Mouse (Mus musculus): Measurements from ENCODE around the gene Rcor3. TPM values are rescaled to one million over a fixed set of nuclear protein-coding genes. Genes with fewer than 3 reads are reported as not detected.

Rcor3 gene
- polyA plus RNA-seq, 1 experiment from 2014 or later, result 25.9 TPM

GRCm38 (mm10) chr1:192091806-192092772 lies 45.8 kb downstream of the Rcor3 start, which contains the start of gene Traf5:
TSS of gene Traf5 (minus strand) at chr1:192092559.
- Histone ChIP-seq H3K9me3 (no peaks in the 10 kb centered on the region), H3K9ac (replicated peaks) (peak within 1 kb of the TSS; percentile 67), H3K27me3 (peaks cover 33% of the 10 kb centered on the region), H3K36me3 (no peaks in the 10 kb centered on the region), H3K4me1 (replicated peaks) (peaks cover 9% of the 10 kb centered on the region), H3K4me2 (replicated peaks) (peak within 1 kb of the TSS; percentile 94), H3K4me3 (replicated peaks) (peak within 1 kb of the TSS; percentile 56), H3K27ac (no peak within 1 kb of the TSS)
- peak; percentile 96 for ATAC-seq
- 3% methylated on average over 63 of the region's 63 CpGs for WGBS

GRCm38 (mm10) chr1:192090689-192091567 lies 46.9 kb downstream of the Rcor3 start:
- Histone ChIP-seq H3K27ac (no peak overlapping the region), H3K9ac (replicated peaks) (no peak overlapping the region), H3K4me3 (replicated peaks) (no peak overlapping the region), H3K4me2 (replicated peaks) (0 out of 2 replicates have a peak overlapping the region, but pooled peaks have one; percentile 11), H3K36me3 (no peaks in the 10 kb centered on the region), H3K4me1 (replicated peaks) (peaks cover 9% of the 10 kb centered on the region), H3K9me3 (no peaks in the 10 kb centered on the region), H3K27me3 (peaks cover 33% of the 10 kb centered on the region)
- WGBS, result 84% methylated on average over 11 of the region's 11 CpGs
- ATAC-seq, result no peak

GRCm38 (mm10) chr1:192090281-192090680 lies 47.6 kb downstream of the Rcor3 start:
- Histone ChIP-seq H3K4me1 (replicated peaks) (peaks cover 9% of the 10 kb centered on the region), H3K27me3 (peaks cover 33% of the 10 kb centered on the region), H3K27ac (no peak overlapping the region), H3K36me3 (no peaks in the 10 kb centered on the region), H3K4me2 (replicated peaks) (no peak overlapping the region), H3K4me3 (replicated peaks) (no peak overlapping the region), H3K9ac (replicated peaks) (no peak overlapping the region), H3K9me3 (no peaks in the 10 kb centered on the region)
- no peak for ATAC-seq
- WGBS, result 83% methylated on average over 3 of the region's 3 CpGs

- Histone ChIP-seq H3K4me3 (replicated peaks) (no peak overlapping the region), H3K4me2 (replicated peaks) (no peak overlapping the region), H3K4me1 (replicated peaks) (peaks cover 9% of the 10 kb centered on the region), H3K27ac (no peak overlapping the region), H3K27me3 (peaks cover 33% of the 10 kb centered on the region), H3K9me3 (no peaks in the 10 kb centered on the region), H3K36me3 (no peaks in the 10 kb centered on the region), H3K9ac (replicated peaks) (no peak overlapping the region)
- 61% methylated on average over 9 of the region's 9 CpGs for WGBS
- ATAC-seq, result no peak
Measured at GRCm38 (mm10) chr1:192089208-192090166, 48.4 kb downstream of the Rcor3 start.

GRCm38 (mm10) chr1:192088011-192088410 lies 49.9 kb downstream of the Rcor3 start:
- H3K4me1 ChIP-seq (replicated peaks), result peaks cover 9% of the 10 kb centered on the region
- 74% methylated on average over 4 of the region's 4 CpGs for WGBS
- no peak overlapping the region for H3K4me2 ChIP-seq (replicated peaks)
- no peaks in the 10 kb centered on the region for H3K9me3 ChIP-seq
- no peak for ATAC-seq
- no peak overlapping the region for H3K4me3 ChIP-seq (replicated peaks)
- no peaks in the 10 kb centered on the region for H3K36me3 ChIP-seq
- H3K27me3 ChIP-seq, result peaks cover 28% of the 10 kb centered on the region
- no peak overlapping the region for H3K27ac ChIP-seq
- H3K9ac ChIP-seq (replicated peaks), result no peak overlapping the region

GRCm38 (mm10) chr1:192087098-192087497 lies 50.8 kb downstream of the Rcor3 start:
- no peak for ATAC-seq
- H3K4me3 ChIP-seq (replicated peaks), result no peak overlapping the region
- no peak overlapping the region for H3K4me2 ChIP-seq (replicated peaks)
- no peaks in the 10 kb centered on the region for H3K9me3 ChIP-seq
- peaks cover 6% of the 10 kb centered on the region for H3K4me1 ChIP-seq (replicated peaks)
- peaks cover 28% of the 10 kb centered on the region for H3K27me3 ChIP-seq
- H3K9ac ChIP-seq (replicated peaks), result no peak overlapping the region
- H3K27ac ChIP-seq, result no peak overlapping the region
- 76% methylated on average over 4 of the region's 4 CpGs for WGBS
- H3K36me3 ChIP-seq, result no peaks in the 10 kb centered on the region

GRCm38 (mm10) chr1:192086279-192087037 lies 51.4 kb downstream of the Rcor3 start:
- Histone ChIP-seq H3K9ac (replicated peaks) (no peak overlapping the region), H3K27ac (no peak overlapping the region), H3K4me1 (replicated peaks) (no peaks in the 10 kb centered on the region), H3K4me3 (replicated peaks) (no peak overlapping the region), H3K9me3 (no peaks in the 10 kb centered on the region), H3K27me3 (peaks cover 22% of the 10 kb centered on the region), H3K4me2 (replicated peaks) (no peak overlapping the region), H3K36me3 (no peaks in the 10 kb centered on the region)
- no peak for ATAC-seq
- 88% methylated on average over 12 of the region's 12 CpGs for WGBS

GRCm38 (mm10) chr1:192085218-192085617 lies 52.6 kb downstream of the Rcor3 start:
- Histone ChIP-seq H3K4me2 (replicated peaks) (no peak overlapping the region), H3K9me3 (0 out of 2 replicates have a peak, but pooled peaks cover 2% of the 10 kb centered on the region), H3K27me3 (peaks cover 10% of the 10 kb centered on the region), H3K4me1 (replicated peaks) (no peaks in the 10 kb centered on the region), H3K4me3 (replicated peaks) (no peak overlapping the region), H3K27ac (no peak overlapping the region), H3K9ac (replicated peaks) (no peak overlapping the region), H3K36me3 (no peaks in the 10 kb centered on the region)
- no peak for ATAC-seq
- WGBS, result 94% methylated on average over 10 of the region's 10 CpGs

- 0 out of 2 replicates have a peak, but pooled peaks cover 2% of the 10 kb centered on the region for H3K9me3 ChIP-seq
- H3K4me2 ChIP-seq (replicated peaks), result no peak overlapping the region
- no peaks in the 10 kb centered on the region for H3K27me3 ChIP-seq
- H3K27ac ChIP-seq, result no peak overlapping the region
- H3K4me3 ChIP-seq (replicated peaks), result no peak overlapping the region
- WGBS, result 88% methylated on average over 1 of the region's 1 CpGs
- no peak overlapping the region for H3K9ac ChIP-seq (replicated peaks)
- H3K36me3 ChIP-seq, result no peaks in the 10 kb centered on the region
- no peak for ATAC-seq
- H3K4me1 ChIP-seq (replicated peaks), result no peaks in the 10 kb centered on the region
Measured at GRCm38 (mm10) chr1:192082646-192083045, 55.2 kb downstream of the Rcor3 start.

GRCm38 (mm10) chr1:192081129-192081528 lies 56.7 kb downstream of the Rcor3 start:
- Histone ChIP-seq H3K4me1 (replicated peaks) (no peaks in the 10 kb centered on the region), H3K9me3 (0 out of 2 replicates have a peak, but pooled peaks cover 2% of the 10 kb centered on the region), H3K36me3 (no peaks in the 10 kb centered on the region), H3K4me3 (replicated peaks) (no peak overlapping the region), H3K4me2 (replicated peaks) (no peak overlapping the region), H3K9ac (replicated peaks) (no peak overlapping the region), H3K27me3 (no peaks in the 10 kb centered on the region), H3K27ac (no peak overlapping the region)
- WGBS, result 93% methylated on average over 2 of the region's 2 CpGs
- no peak for ATAC-seq

All from midbrain, embryonic 13.5 days (tissue).